Mouse (Mus musculus) kidney, adult 8-10 months (tissue): Measurements from ENCODE around the gene Pygm.

ENCODE experiments used
- DNase-seq, 2 experiments: peaks; one replicate each; pipeline ENCODE4 v3.0.0; 2022

Gene Pygm

GRCm38 (mm10) chr19:6354030-6354429 lies 30.2 kb upstream of the Pygm start:
- DNase-seq = no peak

GRCm38 (mm10) chr19:6361291-6361690 lies 22.9 kb upstream of the Pygm start:
- no peak for DNase-seq

- DNase-seq = no peak
Measured at GRCm38 (mm10) chr19:6363091-6363410, 21.1 kb upstream of the Pygm start.

- peak; percentile 100 for DNase-seq
Measured at GRCm38 (mm10) chr19:6363411-6364240, 20.6 kb upstream of the Pygm start, which contains the start of gene Sf1. TSS of gene Sf1 (plus strand) at chr19:6363690.

- DNase-seq = peak; percentile 87 to 90
Measured at GRCm38 (mm10) chr19:6364317-6364725, 19.9 kb upstream of the Pygm start.

- DNase-seq = no peak
Measured at GRCm38 (mm10) chr19:6364842-6365241, 19.4 kb upstream of the Pygm start.

GRCm38 (mm10) chr19:6370175-6370574 lies 14.0 kb upstream of the Pygm start:
- no peak for DNase-seq

GRCm38 (mm10) chr19:6372433-6372832 lies 11.8 kb upstream of the Pygm start:
- DNase-seq = no peak

- peak; percentile 40 to 78 for DNase-seq
Measured at GRCm38 (mm10) chr19:6373539-6374400, 10.4 kb upstream of the Pygm start.

- no peak for DNase-seq
Measured at GRCm38 (mm10) chr19:6374571-6374970, 9.6 kb upstream of the Pygm start.

- DNase-seq = no peak
Measured at GRCm38 (mm10) chr19:6375423-6376254, 8.6 kb upstream of the Pygm start.

- peak in 1 of 2 experiments; percentile 53 for DNase-seq
Measured at GRCm38 (mm10) chr19:6376255-6376564, 8.0 kb upstream of the Pygm start.

- DNase-seq = no peak
Measured at GRCm38 (mm10) chr19:6376643-6377042, 7.6 kb upstream of the Pygm start.

- no peak for DNase-seq
Measured at GRCm38 (mm10) chr19:6377327-6378040, 6.7 kb upstream of the Pygm start.

- no peak for DNase-seq
Measured at GRCm38 (mm10) chr19:6380411-6381166, 3.6 kb upstream of the Pygm start.

- no peak for DNase-seq
Measured at GRCm38 (mm10) chr19:6381238-6381637, 3.0 kb upstream of the Pygm start.

GRCm38 (mm10) chr19:6382323-6382924 lies 1.8 kb upstream of the Pygm start:
- no peak for DNase-seq

GRCm38 (mm10) chr19:6383470-6383869 lies 729 bp upstream of the Pygm start:
- DNase-seq = no peak

- DNase-seq = no peak
Measured at GRCm38 (mm10) chr19:6384954-6385353, 755 bp downstream of the Pygm start.

GRCm38 (mm10) chr19:6385419-6385818 lies 1.2 kb downstream of the Pygm start:
- no peak for DNase-seq

GRCm38 (mm10) chr19:6385821-6386220 lies 1.6 kb downstream of the Pygm start:
- no peak for DNase-seq
